Mouse (Mus musculus): ENCODE results near the gene Trex2. TPM values are rescaled to one million over a fixed set of nuclear protein-coding genes. Genes with fewer than 3 reads are reported as not detected.
"Not testable (repeated sequence)": the region's sequence is repeated elsewhere in the genome, so short reads cannot be mapped to it uniquely, and the experiment has no call there.

Trex2 gene
- polyA plus RNA-seq, 1 experiment from 2014 or later: not detected

DNA sequence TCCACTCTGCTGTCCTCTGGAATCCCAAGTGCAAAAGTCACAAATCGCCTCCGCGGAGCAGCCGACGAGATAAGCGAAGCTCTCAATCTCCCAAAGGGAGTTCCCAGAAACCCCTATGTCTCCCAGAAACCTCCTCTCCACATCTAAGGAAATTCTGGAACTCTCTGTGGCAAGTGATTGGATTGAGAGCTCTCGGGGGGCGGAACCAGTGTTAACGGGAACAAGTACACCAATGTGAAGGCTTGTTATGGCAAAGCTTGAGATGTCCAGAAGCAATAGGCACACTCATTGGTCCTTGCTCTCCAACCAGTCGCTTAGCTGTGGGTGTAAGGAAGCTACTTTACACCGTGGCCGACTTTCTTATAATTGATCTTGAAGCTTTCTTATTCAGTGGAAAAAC lies 33.5 kb downstream of the Trex2 start:
- no peaks in the 10 kb centered on the region for H3K9me3 ChIP-seq

DNA sequence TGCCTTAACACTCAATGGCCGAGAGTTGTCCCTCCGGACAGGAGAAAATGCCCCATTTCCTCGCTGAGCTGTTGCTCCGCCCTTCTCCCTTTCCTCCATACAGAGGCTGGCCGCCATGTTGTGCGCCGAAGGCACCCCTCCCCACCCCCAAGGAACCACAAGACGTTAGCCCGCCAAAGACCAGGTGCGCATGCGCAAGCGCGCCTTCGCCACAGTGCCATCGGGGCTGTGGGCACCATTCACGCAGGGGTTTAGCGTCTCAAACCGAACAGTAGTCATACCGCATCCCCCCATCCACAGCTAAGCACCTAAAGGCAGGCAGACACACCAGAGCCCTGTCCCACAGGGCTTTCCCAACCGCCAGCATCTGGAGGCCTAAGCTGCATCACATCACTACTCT lies 34.2 kb downstream of the Trex2 start:
- Histone ChIP-seq H3K4me3 (no peak overlapping the region), H3K9me3 (no peaks in the 10 kb centered on the region), H3K4me1 (no peaks in the 10 kb centered on the region), H3K4me2 (replicated peaks) (no peak overlapping the region), H3K36me3 (no peaks in the 10 kb centered on the region), H3K9ac (replicated peaks) (no peak overlapping the region), H3K27ac (replicated peaks) (no peak overlapping the region), H3K27me3 (no peaks in the 10 kb centered on the region)
- ATAC-seq (replicated peaks): no peak
- WGBS: 90% methylated on average over 20 of the region's 20 CpGs

More for the DNA sequence above, 33.5 kb downstream of the Trex2 start:
- 90% methylated on average over 12 of the region's 12 CpGs for WGBS
- no peak overlapping the region for H3K9ac ChIP-seq (replicated peaks)
- no peak overlapping the region for H3K4me3 ChIP-seq
- no peaks in the 10 kb centered on the region for H3K4me1 ChIP-seq
- ATAC-seq (replicated peaks): no peak
- H3K36me3 ChIP-seq: no peaks in the 10 kb centered on the region
- H3K4me2 ChIP-seq (replicated peaks): no peak overlapping the region
- no peaks in the 10 kb centered on the region for H3K27me3 ChIP-seq
- no peak overlapping the region for H3K27ac ChIP-seq (replicated peaks)

DNA sequence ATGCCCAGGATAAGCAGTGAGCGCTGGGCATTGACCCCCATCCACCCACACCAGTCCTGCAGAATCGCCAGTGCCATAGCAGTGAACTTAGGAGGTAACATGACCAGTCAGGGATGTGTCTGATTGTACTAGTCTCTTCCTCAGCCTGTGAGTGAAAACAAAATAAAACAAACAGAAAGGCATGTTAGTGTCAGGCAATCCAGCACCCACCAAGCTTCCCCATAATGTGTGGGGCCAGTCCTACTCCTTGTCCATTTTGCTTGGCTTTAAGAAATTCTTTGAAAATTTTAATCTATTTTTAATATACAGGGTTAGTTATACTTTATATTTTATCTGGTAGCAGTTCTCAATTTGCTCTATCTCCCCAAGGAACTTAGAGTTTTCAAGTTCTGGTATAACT lies 36.5 kb downstream of the Trex2 start, which contains the start of gene Gm18336:
Gm18336 (minus strand) TSS at position 101 of the 400 bp plus-strand sequence.
- H3K27ac ChIP-seq (replicated peaks): not testable (repeated sequence)

GRCm38 (mm10) chrX:73396446-73396845 lies 38.7 kb downstream of the Trex2 start:
- Histone ChIP-seq H3K4me3 (no peak overlapping the region), H3K36me3 (no peaks in the 10 kb centered on the region), H3K27me3 (no peaks in the 10 kb centered on the region), H3K4me1 (no peaks in the 10 kb centered on the region), H3K9me3 (no peaks in the 10 kb centered on the region), H3K27ac (replicated peaks) (no peak overlapping the region), H3K4me2 (replicated peaks) (no peak overlapping the region), H3K9ac (replicated peaks) (no peak overlapping the region)
- ATAC-seq (replicated peaks): no peak
- WGBS: 78% methylated on average over 1 of the region's 1 CpGs

More for the DNA sequence above, 36.5 kb downstream of the Trex2 start, which contains the start of gene Gm18336:
- WGBS: 77% methylated on average over 2 of the region's 2 CpGs
- not testable (repeated sequence) for H3K4me1 ChIP-seq; H3K9ac ChIP-seq (replicated peaks); ATAC-seq (replicated peaks); H3K9me3 ChIP-seq; H3K36me3 ChIP-seq; H3K4me3 ChIP-seq; H3K4me2 ChIP-seq (replicated peaks); H3K27me3 ChIP-seq

DNA sequence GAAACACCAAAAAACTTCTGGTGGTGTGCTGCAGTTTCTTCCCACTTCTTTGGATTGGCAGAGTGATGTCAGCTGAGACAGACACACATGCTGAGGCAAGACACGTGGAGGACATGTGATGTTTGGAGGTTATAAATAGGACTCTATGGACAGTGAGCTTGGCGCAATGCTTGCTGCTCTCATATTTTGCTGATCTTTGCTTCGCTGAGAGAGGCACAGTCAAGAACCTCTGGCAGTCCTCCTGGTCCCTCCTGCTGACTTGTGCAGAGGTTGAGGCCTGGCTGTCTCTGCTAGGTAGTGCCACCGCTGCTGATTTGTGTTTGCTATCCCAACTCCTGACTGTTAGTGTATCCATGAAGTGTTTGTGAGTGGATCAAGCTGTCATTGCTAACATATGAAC lies 43.7 kb downstream of the Trex2 start:
- H3K9ac ChIP-seq (replicated peaks): no peak overlapping the region
- ATAC-seq (replicated peaks): no peak
- H3K36me3 ChIP-seq: no peaks in the 10 kb centered on the region
- no peaks in the 10 kb centered on the region for H3K4me1 ChIP-seq
- H3K27ac ChIP-seq (replicated peaks): no peak overlapping the region
- 82% methylated on average over 4 of the region's 4 CpGs for WGBS
- no peaks in the 10 kb centered on the region for H3K27me3 ChIP-seq
- H3K9me3 ChIP-seq: no peaks in the 10 kb centered on the region
- no peak overlapping the region for H3K4me3 ChIP-seq
- no peak overlapping the region for H3K4me2 ChIP-seq (replicated peaks)

DNA sequence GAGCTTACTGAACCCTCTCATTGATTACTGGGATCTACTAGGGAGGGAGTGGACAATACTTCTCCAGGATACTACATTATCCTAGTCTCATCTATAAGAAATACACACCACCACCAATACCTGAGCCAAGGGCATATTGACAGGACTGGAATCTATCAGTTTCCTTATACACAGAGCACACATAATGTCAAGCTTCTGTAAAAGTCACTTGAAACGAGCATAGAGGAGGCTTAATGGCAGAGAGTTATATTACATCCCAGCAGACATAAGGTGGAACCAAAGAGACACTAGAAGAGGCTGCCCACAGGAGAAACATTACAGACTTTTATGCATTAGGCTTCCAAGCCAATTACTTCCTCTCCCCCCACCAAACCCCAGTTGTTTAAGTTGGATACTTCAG lies 50.2 kb downstream of the Trex2 start:
- no peak for ATAC-seq (replicated peaks)

DNA sequence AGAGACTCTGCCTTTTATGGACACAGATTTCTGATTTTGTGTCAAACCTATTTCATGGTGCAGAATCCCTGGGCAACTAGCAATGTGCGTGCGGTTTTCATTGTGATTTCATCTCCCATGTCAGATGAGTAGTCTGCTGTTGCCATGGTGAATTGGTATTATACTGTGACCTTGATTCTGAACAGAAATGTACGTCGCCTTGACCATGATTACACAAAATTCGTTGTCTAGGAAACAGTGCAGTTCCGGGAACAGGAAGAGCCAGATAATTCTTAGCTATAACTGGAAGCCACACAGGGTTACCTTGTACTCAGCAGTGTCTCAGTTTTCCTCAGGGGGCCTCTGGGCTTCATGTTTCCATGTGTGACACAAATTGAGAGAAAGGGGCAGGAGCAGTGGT lies 50.7 kb downstream of the Trex2 start:
- Histone ChIP-seq H3K9ac (replicated peaks) (no peak overlapping the region), H3K4me3 (no peak overlapping the region), H3K27me3 (no peaks in the 10 kb centered on the region), H3K4me1 (no peaks in the 10 kb centered on the region), H3K36me3 (no peaks in the 10 kb centered on the region), H3K9me3 (no peaks in the 10 kb centered on the region), H3K4me2 (replicated peaks) (no peak overlapping the region), H3K27ac (replicated peaks) (peak overlapping the region; percentile 40; the same call in 1 of the 2 replicates)
- 68% methylated on average over 6 of the region's 6 CpGs for WGBS
- ATAC-seq (replicated peaks): peak; percentile 67

More for the DNA sequence above, 50.2 kb downstream of the Trex2 start:
- Histone ChIP-seq H3K27me3 (no peaks in the 10 kb centered on the region), H3K9ac (replicated peaks) (no peak overlapping the region), H3K4me2 (replicated peaks) (no peak overlapping the region), H3K27ac (replicated peaks) (peak overlapping the region; percentile 40; the same call in 1 of the 2 replicates), H3K9me3 (no peaks in the 10 kb centered on the region), H3K36me3 (no peaks in the 10 kb centered on the region), H3K4me1 (no peaks in the 10 kb centered on the region), H3K4me3 (no peak overlapping the region)
- 46% methylated on average over 1 of the region's 1 CpGs for WGBS

Other genes starting within 250 kb of the Trex2 start
- gene Xlr3b, start 243.1 kb downstream of the Trex2 start, polyA plus RNA-seq (2015; fragmentation: Nextera tagmentation; extraction: Ambion mirVana): 12.6 and 16.1 TPM in 2 replicates
- gene Xlr4b, start 221.0 kb downstream of the Trex2 start, polyA plus RNA-seq (2015; fragmentation: Nextera tagmentation; extraction: Ambion mirVana): 0.34 and 0.50 TPM in 2 replicates
- gene F8a, start 207.1 kb downstream of the Trex2 start, polyA plus RNA-seq (2015; fragmentation: Nextera tagmentation; extraction: Ambion mirVana): 25.6 and 28.0 TPM in 2 replicates
- gene Xlr4c, start 192.2 kb downstream of the Trex2 start, polyA plus RNA-seq (2015; fragmentation: Nextera tagmentation; extraction: Ambion mirVana): 0.14 TPM in 1 of 2 replicates, not detected in the other
- gene Xlr3c, start 170.0 kb downstream of the Trex2 start, polyA plus RNA-seq (2015; fragmentation: Nextera tagmentation; extraction: Ambion mirVana): not detected in 2 replicates
- not detected in 2 replicates for gene Xlr5a, start 142.4 kb downstream of the Trex2 start, polyA plus RNA-seq (2015; fragmentation: Nextera tagmentation; extraction: Ambion mirVana)
- gene Xlr5c, start 142.4 kb downstream of the Trex2 start, polyA plus RNA-seq (2015; fragmentation: Nextera tagmentation; extraction: Ambion mirVana): not detected in 2 replicates
- not detected in 2 replicates for gene Gm45015, start 98.5 kb downstream of the Trex2 start, polyA plus RNA-seq (2015; fragmentation: Nextera tagmentation; extraction: Ambion mirVana)
- gene Zfp275, start 92.7 kb downstream of the Trex2 start, polyA plus RNA-seq (2015; fragmentation: Nextera tagmentation; extraction: Ambion mirVana): 11.6 and 12.0 TPM in 2 replicates
- gene Gm18336, start 36.6 kb downstream of the Trex2 start, polyA plus RNA-seq (2015; fragmentation: Nextera tagmentation; extraction: Ambion mirVana): not detected in 2 replicates
- gene Zfp92, start 24.2 kb downstream of the Trex2 start, polyA plus RNA-seq (2015; fragmentation: Nextera tagmentation; extraction: Ambion mirVana): 0.62 and 0.72 TPM in 2 replicates
- gene Haus7, start 23.7 kb upstream of the Trex2 start, polyA plus RNA-seq (2015; fragmentation: Nextera tagmentation; extraction: Ambion mirVana): 58.0 and 61.1 TPM in 2 replicates
- gene Bgn, start 48.3 kb upstream of the Trex2 start, polyA plus RNA-seq (2015; fragmentation: Nextera tagmentation; extraction: Ambion mirVana): 12.8 and 13.4 TPM in 2 replicates
- gene Atp2b3, start 67.7 kb upstream of the Trex2 start, polyA plus RNA-seq (2015; fragmentation: Nextera tagmentation; extraction: Ambion mirVana): 3.7 and 4.4 TPM in 2 replicates
- 0.33 and 0.43 TPM in 2 replicates for gene Dusp9, start 204.1 kb upstream of the Trex2 start, polyA plus RNA-seq (2015; fragmentation: Nextera tagmentation; extraction: Ambion mirVana)
- 105 and 109 TPM in 2 replicates for gene Pnck, start 224.8 kb upstream of the Trex2 start, polyA plus RNA-seq (2015; fragmentation: Nextera tagmentation; extraction: Ambion mirVana)
- 6.5 and 7.0 TPM in 2 replicates for gene Slc6a8, start 237.8 kb upstream of the Trex2 start, polyA plus RNA-seq (2015; fragmentation: Nextera tagmentation; extraction: Ambion mirVana)